Mouse (Mus musculus) liver, postnatal 0 days (tissue): Measurements from ENCODE around the gene Gm3194. TPM values are rescaled to one million over a fixed set of nuclear protein-coding genes. Genes with fewer than 3 reads are reported as not detected.
"Not testable (repeated sequence)": the region's sequence is repeated elsewhere in the genome, so short reads cannot be mapped to it uniquely, and the experiment has no call there.

Experiments
- ATAC-seq: fragments of 200-750 bp; cut with Nextera tagmentation; 2 replicates; pipeline ENCODE4 v1.8.0; 2017; ENCODE audit warnings: mild to moderate bottlenecking, moderate library complexity
- DNase-seq: peaks from one replicate; pipeline ENCODE4 v3.0.0-alpha.2; 2016
- H3K27ac ChIP-seq: fragments of 300-500 bp; sonication (generic); 2 replicates; pipeline ENCODE4 v1.5.1; 2014; ENCODE audit warnings: antibody characterized with exemption, moderate library complexity, mild to moderate bottlenecking, low read depth
- H3K27me3 ChIP-seq: fragments of 300-500 bp; sonication (generic); 2 replicates; pipeline ENCODE4 v1.6.1; 2014; ENCODE audit warnings: low read length, control low read depth, mixed read lengths; ENCODE audit not compliant: insufficient read depth
- H3K36me3 ChIP-seq: fragments of 300-500 bp; sonication (generic); replicated peaks from 2 replicates; pipeline ENCODE4 v1.6.1; 2014; ENCODE audit warnings: mild to moderate bottlenecking, control low read depth, low read length, moderate library complexity, mixed read lengths; ENCODE audit not compliant: insufficient read depth
- H3K4me1 ChIP-seq: fragments of 300-500 bp; sonication (generic); 2 replicates; pipeline ENCODE4 v1.6.1; 2014; ENCODE audit warnings: antibody characterized with exemption, mild to moderate bottlenecking, control low read depth; ENCODE audit not compliant: insufficient read depth
- H3K4me2 ChIP-seq: fragments of 300-500 bp; sonication (generic); 2 replicates; pipeline ENCODE4 v1.6.1; 2014; ENCODE audit warnings: low read depth, mild to moderate bottlenecking, low read length, moderate library complexity, mixed read lengths
- H3K4me3 ChIP-seq: fragments of 300-500 bp; sonication (generic); 2 replicates; pipeline ENCODE4 v1.5.1; 2014; ENCODE audit warnings: low read depth, low read length
- H3K9ac ChIP-seq: fragments of 300-500 bp; sonication (generic); replicated peaks from 2 replicates; pipeline ENCODE4 v1.6.1; 2014; ENCODE audit warnings: mild to moderate bottlenecking, moderate library complexity
- H3K9me3 ChIP-seq: fragments of 300-500 bp; sonication (generic); 2 replicates; pipeline ENCODE4 v1.6.1; 2016; ENCODE audit warnings: mild to moderate bottlenecking, control low read depth, low read length, mixed read lengths
- WGBS: fragments of 180-500 bp; shearing (Covaris S2); extraction: QIAGEN DNeasy Blood & Tissue Kit; methylation state at CpG from one replicate; pipeline ENCODE4 v1.1.7; 2014; ENCODE audit not compliant: insufficient replicate concordance; 5-methylcytosine and 5-hydroxymethylcytosine counted together
- polyA plus RNA-seq: library from polyadenylated mRNA; unstranded; fragments of >200 nt; fragmentation: Nextera tagmentation; extraction: Ambion mirVana; gene quantifications from 2 replicates; pipeline ENCODE4 v1.2.1, GENCODE M21; 2015

The Gm3194 gene
- polyA plus RNA-seq: not detected in 2 replicates

DNA sequence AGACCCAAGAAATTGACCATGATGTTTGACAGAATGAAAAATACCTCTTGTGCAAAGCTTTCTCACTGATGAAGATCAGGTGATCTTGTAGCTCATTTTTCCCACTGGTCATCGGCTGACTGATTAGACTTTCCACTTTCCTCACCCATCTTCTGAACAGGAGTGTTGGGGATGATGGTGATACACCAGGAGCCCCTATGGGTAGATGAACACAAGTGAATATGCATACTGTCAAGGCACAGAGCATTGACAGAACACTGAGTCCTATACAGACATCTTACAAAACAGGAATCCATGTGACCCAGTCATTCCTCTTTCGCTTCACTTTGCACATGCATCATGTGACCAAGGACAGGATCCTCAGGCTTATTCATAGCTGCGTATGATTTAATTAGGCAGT lies at the start of gene Gm3194:
Gene Gm3194 (minus strand): TSS at position 101 of the 400 bp plus-strand sequence.
- H3K4me3 ChIP-seq, H3K9ac ChIP-seq, H3K36me3 ChIP-seq, H3K4me1 ChIP-seq, ATAC-seq, H3K9me3 ChIP-seq, H3K4me2 ChIP-seq, H3K27ac ChIP-seq, H3K27me3 ChIP-seq, DNase-seq: not testable (repeated sequence)
- WGBS: no CpG with 5 or more reads among the region's 3 CpGs

DNA sequence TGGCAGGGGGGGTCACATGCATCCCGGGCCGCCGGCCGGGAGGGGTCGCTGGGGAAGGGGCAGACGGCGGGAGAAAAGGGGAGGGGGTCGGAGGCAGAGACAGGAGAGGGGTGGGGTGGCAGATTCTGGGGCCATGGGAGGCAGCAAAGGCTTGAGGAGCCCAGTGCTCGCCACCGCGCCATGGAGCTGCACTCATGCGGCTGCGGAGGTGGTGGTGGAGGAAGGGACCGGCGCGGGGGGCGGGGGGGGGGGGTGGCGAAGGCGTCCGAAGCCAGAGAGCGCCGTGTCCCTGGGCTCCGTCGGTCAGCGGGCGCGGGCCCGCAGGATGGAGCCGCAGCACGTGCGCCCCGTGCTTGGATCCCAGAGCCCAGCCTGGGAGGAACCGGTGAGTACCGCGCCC lies 46.1 kb upstream of the Gm3194 start, which contains the start of gene Gm3488:
Gene Gm3488 (plus strand): TSS at position 301 of the 400 bp plus-strand sequence.
- not testable (repeated sequence) for ATAC-seq, H3K4me1 ChIP-seq, DNase-seq, H3K9me3 ChIP-seq, H3K4me3 ChIP-seq, H3K27me3 ChIP-seq, H3K4me2 ChIP-seq, H3K9ac ChIP-seq, H3K27ac ChIP-seq, H3K36me3 ChIP-seq
- no CpG with 5 or more reads among the region's 35 CpGs for WGBS

DNA sequence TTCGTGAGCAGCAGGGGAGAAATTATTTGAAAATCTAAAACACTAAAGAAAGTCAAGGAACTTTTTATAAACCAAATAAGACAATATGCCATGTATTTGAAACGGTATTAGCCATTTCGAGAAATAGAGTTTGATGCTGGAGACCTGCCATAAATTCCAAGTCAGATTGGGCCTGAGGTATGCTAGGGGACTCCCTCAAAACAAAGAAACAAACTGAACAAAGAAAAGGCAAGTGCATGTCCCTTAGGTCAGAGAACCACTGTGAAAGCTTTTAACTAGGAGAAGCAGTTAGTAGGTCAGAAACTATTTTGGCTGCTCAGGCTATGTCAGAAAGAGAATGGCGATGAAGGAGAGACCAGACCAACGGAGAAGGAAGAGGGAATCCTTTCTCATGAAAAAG lies 28.6 kb upstream of the Gm3194 start, which contains the start of gene Gm3187:
Gene Gm3187 (plus strand): TSS at position 301 of the 400 bp plus-strand sequence.
- H3K4me3 ChIP-seq, ATAC-seq, H3K27me3 ChIP-seq, H3K4me2 ChIP-seq, H3K36me3 ChIP-seq, H3K9ac ChIP-seq, H3K9me3 ChIP-seq, H3K4me1 ChIP-seq, DNase-seq, H3K27ac ChIP-seq: not testable (repeated sequence)
- 67% methylated on average over 4 of the region's 5 CpGs for WGBS

DNA sequence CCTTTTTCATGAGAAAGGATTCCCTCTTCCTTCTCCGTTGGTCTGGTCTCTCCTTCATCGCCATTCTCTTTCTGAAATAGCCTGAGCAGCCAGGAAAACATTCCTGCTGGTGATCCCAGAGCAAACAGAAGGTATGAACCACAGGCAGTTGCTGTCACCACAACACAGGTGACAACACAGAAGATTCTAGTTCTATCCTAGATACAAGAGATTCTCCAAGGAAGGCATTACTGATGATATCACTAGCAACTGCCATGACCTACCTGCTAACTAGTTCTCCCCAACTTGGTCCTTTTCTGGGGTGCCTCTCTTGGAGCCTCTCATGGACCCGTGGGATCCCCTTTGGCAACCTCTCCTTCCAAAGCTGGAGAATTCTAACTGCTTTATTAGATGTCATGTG lies 22.5 kb upstream of the Gm3194 start, which contains the start of gene Gm8246:
Gene Gm8246 (minus strand): TSS at position 101 of the 400 bp plus-strand sequence.
- not testable (repeated sequence) for ATAC-seq, H3K9ac ChIP-seq, H3K4me3 ChIP-seq, H3K27ac ChIP-seq, H3K9me3 ChIP-seq, H3K4me1 ChIP-seq, H3K27me3 ChIP-seq, DNase-seq, H3K36me3 ChIP-seq, H3K4me2 ChIP-seq
- WGBS: no CpG with 5 or more reads among the region's 3 CpGs

DNA sequence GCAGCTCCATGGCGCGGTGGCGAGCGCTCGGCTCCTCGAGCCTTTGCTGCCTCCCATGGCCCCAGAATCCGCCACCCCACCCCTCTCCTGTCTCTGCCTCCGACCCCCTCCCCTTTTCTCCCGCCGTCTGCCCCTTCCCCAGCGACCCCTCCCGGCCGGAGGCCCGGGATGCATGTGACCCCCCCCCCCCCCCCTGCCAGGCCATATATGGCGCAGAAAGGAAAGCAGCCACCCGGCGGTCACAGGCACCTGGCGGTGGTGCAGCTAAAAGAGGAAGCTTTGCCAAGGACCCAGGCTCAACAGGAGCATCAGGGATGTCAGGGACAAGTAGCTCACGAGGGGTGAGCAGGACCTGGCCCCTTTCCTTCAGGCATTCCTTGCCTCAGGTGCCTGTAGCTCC lies 5.2 kb upstream of the Gm3194 start:
- H3K4me3 ChIP-seq, H3K4me2 ChIP-seq, H3K36me3 ChIP-seq, H3K9ac ChIP-seq, H3K27ac ChIP-seq, ATAC-seq, DNase-seq, H3K9me3 ChIP-seq, H3K27me3 ChIP-seq, H3K4me1 ChIP-seq: not testable (repeated sequence)
- WGBS: no CpG with 5 or more reads among the region's 19 CpGs

DNA sequence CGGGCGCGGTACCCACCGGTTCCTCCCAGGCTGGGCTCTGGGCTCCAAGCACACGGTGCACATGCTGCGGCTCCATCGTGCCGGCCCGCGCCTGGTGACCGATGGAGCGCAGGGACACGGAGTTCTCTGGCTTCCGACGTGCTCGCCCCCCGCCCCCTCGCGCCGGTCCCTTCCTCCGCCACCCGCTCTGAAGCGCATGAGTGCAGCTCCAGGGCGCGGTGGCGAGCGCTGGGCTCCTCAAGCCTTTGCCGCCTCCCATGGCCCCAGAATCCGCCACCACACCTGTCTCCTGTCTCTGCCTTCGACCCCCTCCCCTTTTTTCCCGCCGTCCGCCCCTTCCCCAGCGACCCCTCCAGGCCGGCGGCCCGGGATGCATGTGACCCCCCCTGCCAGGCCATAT lies 66.3 kb downstream of the Gm3194 start, which contains the start of gene Gm3500:
Gene Gm3500 (minus strand): TSS at position 101 of the 400 bp plus-strand sequence.
- WGBS: no CpG with 5 or more reads among the region's 37 CpGs
- DNase-seq, H3K36me3 ChIP-seq, H3K27me3 ChIP-seq, ATAC-seq, H3K9me3 ChIP-seq, H3K9ac ChIP-seq, H3K4me2 ChIP-seq, H3K27ac ChIP-seq, H3K4me1 ChIP-seq, H3K4me3 ChIP-seq: not testable (repeated sequence)

Other genes starting within 250 kb of the Gm3194 start
- not detected in 2 replicates for gene Gm3526, start 194.9 kb downstream of the Gm3194 start, polyA plus RNA-seq
- not detected in 2 replicates for gene Gm3542, start 120.5 kb downstream of the Gm3194 start, polyA plus RNA-seq
- gene Gm3500, start 66.4 kb downstream of the Gm3194 start, polyA plus RNA-seq: not detected in 2 replicates
- gene Gm8246, start 22.4 kb upstream of the Gm3194 start, polyA plus RNA-seq: not detected in 2 replicates
- gene Gm3187, start 28.7 kb upstream of the Gm3194 start, polyA plus RNA-seq: not detected in 2 replicates
- gene Gm3488, start 46.2 kb upstream of the Gm3194 start, polyA plus RNA-seq: not detected in 2 replicates
- not detected in 2 replicates for gene Gm3532, start 83.0 kb upstream of the Gm3194 start, polyA plus RNA-seq
- not detected in 2 replicates for gene Gm8265, start 177.6 kb upstream of the Gm3194 start, polyA plus RNA-seq
- not detected in 2 replicates for gene Gm9603, start 232.0 kb upstream of the Gm3194 start, polyA plus RNA-seq